Mouse (Mus musculus) gastrocnemius, postnatal 25 days (tissue): ENCODE data around the gene Asb7. TPM values are rescaled to one million over a fixed set of nuclear protein-coding genes. Genes with fewer than 3 reads are reported as not detected.

Experiments used
- DNase-seq: peaks from one replicate; pipeline ENCODE4 v3.0.0; 2022
- total RNA-seq, 2 experiments: library from RNA; stranded (reverse); gene quantifications; 1 replicate in 1 of 2; 2 replicates in 1 of 2; pipeline ENCODE4 v1.2.3; 2021

The Asb7 gene
- total RNA-seq, 2 experiments from 2014 or later = 6.2 to 7.7 TPM

- DNase-seq = no peak
These were observed 35.8 kb downstream of the Asb7 start for GRCm38 (mm10) chr7:66653596-66653995.

- no peak for DNase-seq
These were observed 37.2 kb downstream of the Asb7 start for GRCm38 (mm10) chr7:66652216-66652615.

GRCm38 (mm10) chr7:66650883-66651282 lies 38.5 kb downstream of the Asb7 start:
- DNase-seq = no peak

GRCm38 (mm10) chr7:66649181-66649580 lies 40.2 kb downstream of the Asb7 start:
- DNase-seq = no peak

GRCm38 (mm10) chr7:66645736-66646135 lies 43.7 kb downstream of the Asb7 start:
- no peak for DNase-seq

GRCm38 (mm10) chr7:66633351-66633750 lies 56.0 kb downstream of the Asb7 start:
- DNase-seq = no peak

- DNase-seq = no peak
These were observed 59.1 kb downstream of the Asb7 start for GRCm38 (mm10) chr7:66630154-66630800.

- DNase-seq = no peak
These were observed 60.0 kb downstream of the Asb7 start for GRCm38 (mm10) chr7:66629419-66629818.

DNA sequence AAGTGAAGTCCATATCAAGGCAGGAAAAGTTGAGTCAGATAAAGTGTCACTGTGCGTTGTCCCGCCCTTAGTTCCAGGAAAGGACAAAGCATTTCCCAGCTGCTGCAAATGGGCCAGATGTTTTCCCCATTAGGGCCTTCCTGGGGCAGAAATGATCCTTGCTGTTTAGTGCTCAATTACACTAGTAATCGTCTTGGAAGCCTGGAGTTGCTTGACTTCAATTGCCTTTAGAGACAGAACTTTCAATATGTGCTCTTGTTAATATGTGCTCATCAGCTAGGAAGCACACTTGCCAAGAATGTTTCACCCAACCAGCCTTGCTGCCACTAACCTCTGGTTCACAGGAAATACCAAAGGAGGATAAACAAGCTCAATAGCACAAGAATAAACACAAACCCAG lies 66.0 kb downstream of the Asb7 start:
- DNase-seq = peak; percentile 49

- no peak for DNase-seq
These were observed 87.5 kb downstream of the Asb7 start for GRCm38 (mm10) chr7:66601846-66602245.

DNA sequence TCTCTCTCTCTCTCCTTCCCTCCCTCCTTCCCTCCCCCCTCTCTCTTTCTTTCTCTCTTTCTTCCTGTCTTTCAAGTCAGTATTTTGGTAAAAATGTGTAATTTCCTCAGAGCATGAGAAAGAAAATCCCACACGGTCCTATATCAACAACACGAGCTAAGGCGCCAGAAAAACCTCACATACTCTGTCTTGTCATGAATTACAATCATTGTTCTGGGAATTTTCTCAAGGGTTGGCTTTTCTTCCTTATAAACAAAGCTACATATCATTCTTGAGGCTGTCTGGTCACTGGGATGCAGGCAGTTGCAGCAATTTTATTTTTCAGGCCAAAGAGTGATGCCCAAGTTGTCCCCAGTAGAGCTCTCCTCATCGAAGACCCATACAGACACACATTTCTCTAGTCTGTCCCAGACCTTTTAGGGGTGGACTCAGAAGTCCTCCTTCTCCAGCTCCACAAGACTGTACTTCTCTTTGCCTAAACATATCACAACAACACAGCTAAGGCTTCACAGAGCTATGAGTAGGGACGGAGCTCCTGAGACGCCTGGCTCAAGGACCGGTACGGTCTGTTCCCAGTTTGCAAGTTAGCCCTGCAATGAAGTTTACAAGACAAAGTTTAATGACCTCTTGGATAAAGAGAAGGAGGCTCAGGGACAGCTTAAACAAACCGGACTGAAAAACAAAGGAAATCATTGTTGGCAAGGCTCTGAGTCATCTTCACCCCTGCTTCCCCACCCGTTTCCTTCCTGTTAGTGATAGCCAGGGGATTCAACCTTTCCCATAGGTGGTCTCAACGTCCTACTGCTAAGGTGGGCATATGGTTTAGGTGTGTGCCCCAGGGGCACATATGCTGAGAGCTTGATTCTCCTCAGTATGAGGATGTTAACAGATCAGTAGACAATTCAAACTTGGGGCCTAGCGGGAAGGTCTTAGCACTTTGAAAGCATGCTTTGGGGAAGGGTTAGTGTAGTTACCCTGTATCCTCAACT lies 88.5 kb downstream of the Asb7 start:
- no peak for DNase-seq

DNA sequence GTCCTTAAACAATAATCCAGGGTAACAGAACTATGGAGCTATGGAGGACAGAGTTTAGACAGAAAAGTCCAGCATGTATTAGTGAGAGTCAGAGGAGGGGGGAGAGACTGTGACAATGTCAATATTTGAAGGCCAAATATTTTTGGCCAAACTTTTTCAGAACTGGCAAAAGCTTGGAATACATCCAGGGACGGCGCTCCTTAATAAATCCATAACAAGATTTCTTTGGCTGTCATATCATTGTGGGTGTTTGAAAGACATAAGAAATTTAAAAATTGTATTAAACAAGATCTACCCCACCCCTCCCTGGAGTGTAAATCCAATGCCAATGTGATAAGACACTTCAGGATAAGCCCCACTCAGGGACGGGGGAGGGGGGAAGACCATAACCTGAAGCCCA lies 89.3 kb downstream of the Asb7 start:
- no peak for DNase-seq

GRCm38 (mm10) chr7:66597900-66598299 lies 91.5 kb downstream of the Asb7 start:
- no peak for DNase-seq

Other genes starting within 250 kb of the Asb7 start
- 1 to 10 TPM; 2.9 to 3.5 TPM for gene Lins1, start 293 bp upstream of the Asb7 start, total RNA-seq
- gene Cers3, start 53.9 kb upstream of the Asb7 start, total RNA-seq = not detected
- gene Adamts17, start 150.1 kb upstream of the Asb7 start, total RNA-seq = 1 to 10 TPM in 1 of 2 experiments, under 1 TPM in 1; 0.67 to 1.2 TPM